Mouse (Mus musculus): ENCODE data around the gene Nsun7. TPM values are rescaled to one million over a fixed set of nuclear protein-coding genes. Genes with fewer than 3 reads are reported as not detected.

Gene Nsun7
- 0.31 and 0.72 TPM in 2 replicates for polyA plus RNA-seq (2016; fragmentation: Nextera tagmentation; extraction: Ambion mirVana)

- H3K9me3 ChIP-seq = no peaks in the 10 kb centered on the region
- peaks cover 20% of the 10 kb centered on the region for H3K27me3 ChIP-seq (ENCODE audit: insufficient read depth, poor library complexity, severe bottlenecking)
- 1% methylated on average over 44 of the region's 44 CpGs for WGBS
- H3K4me3 ChIP-seq = peak within 1 kb of the TSS; percentile 80
- 0 out of 2 replicates have a peak, but pooled peaks cover 9% of the 10 kb centered on the region for H3K4me1 ChIP-seq (replicated peaks)
- H3K27ac ChIP-seq = peak within 1 kb of the TSS; percentile 89
- H3K36me3 ChIP-seq = no peaks in the 10 kb centered on the region
- DNase-seq (ENCODE audit: low spot score) = peak; percentile 81
These were observed at the start of gene Nsun7 for GRCm38 (mm10) chr5:66259756-66260448. Nsun7 (plus strand) TSS chr5:66259897.

DNA sequence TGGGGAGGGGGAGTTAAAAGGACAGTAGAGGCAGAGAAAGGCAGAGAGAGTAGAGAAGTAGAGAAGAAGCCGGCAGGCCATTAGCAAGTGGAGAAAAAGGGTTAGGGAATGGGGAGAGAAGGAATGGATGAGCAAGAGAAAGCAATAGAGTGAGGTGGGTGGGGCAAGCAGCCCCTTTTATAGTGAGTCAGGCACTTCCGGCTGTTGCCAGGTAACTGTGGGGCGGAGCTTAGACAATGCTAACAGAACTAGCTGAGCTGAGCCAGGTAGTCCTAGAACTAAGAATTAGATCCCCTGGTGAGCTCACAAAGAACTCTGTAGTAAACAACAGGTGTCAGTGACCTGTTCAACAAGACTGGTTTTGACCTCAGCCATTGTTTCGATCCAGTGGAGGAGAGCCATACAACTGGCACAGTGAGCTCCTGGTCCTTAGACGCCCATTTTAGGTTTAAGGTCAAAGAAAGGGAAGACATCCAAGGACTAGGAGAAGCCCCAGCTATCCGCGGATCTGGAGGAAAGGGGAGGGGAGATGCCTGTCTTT is 45.2 kb upstream of the Nsun7 start:
- peaks cover 17% of the 10 kb centered on the region for H3K4me1 ChIP-seq (replicated peaks)
- H3K4me3 ChIP-seq = no peak overlapping the region
- DNase-seq (ENCODE audit: low spot score) = no peak
- H3K27ac ChIP-seq = no peak overlapping the region
- 52% methylated on average over 7 of the region's 7 CpGs for WGBS
- no peaks in the 10 kb centered on the region for H3K27me3 ChIP-seq (ENCODE audit: insufficient read depth, poor library complexity, severe bottlenecking)
- H3K9me3 ChIP-seq = no peaks in the 10 kb centered on the region
- H3K36me3 ChIP-seq = no peaks in the 10 kb centered on the region

DNA sequence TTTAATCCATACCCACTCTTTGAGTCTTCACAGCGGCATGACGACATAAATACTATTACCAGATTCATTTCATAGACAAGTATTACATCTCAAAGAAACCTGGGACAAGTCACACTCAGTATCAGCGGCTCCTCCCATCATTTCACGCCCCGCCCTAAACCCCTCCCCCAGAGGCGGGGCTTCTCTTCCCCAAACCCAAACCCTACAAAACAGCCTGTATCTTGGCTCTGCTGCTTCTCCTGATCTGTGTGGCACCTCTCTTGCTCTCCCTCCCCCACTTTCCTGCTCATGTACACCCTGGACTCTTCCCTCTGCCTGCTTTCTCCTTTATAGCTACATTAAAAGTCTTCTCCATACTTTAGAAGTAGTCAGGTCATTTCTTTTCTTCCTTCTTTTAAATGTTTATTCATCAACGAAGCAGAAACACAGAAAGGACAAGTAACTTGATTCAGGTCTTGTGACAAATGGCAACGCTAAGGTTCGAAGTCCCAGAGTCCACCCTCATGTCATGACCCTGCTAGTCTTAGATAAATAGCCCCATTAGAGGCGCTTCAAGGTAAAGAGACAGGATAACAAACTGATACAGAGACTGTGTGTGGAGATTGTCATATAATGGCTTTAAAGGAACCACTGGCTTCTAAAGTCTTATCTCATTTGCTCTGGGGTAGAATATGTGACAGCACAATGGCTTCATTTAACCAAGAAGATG is 44.0 kb upstream of the Nsun7 start:
- WGBS = 70% methylated on average over 10 of the region's 10 CpGs

GRCm38 (mm10) chr5:66219692-66220091 is 40.0 kb upstream of the Nsun7 start:
- DNase-seq (ENCODE audit: low spot score) = no peak
- H3K4me3 ChIP-seq = no peak overlapping the region
- no peak overlapping the region for H3K27ac ChIP-seq
- no peaks in the 10 kb centered on the region for H3K27me3 ChIP-seq (ENCODE audit: insufficient read depth, poor library complexity, severe bottlenecking)
- no peaks in the 10 kb centered on the region for H3K36me3 ChIP-seq
- peaks cover 11% of the 10 kb centered on the region for H3K4me1 ChIP-seq (replicated peaks)
- no peaks in the 10 kb centered on the region for H3K9me3 ChIP-seq
- 76% methylated on average over 6 of the region's 6 CpGs for WGBS

More for the DNA sequence above, 44.0 kb upstream of the Nsun7 start:
- no peak overlapping the region for H3K27ac ChIP-seq
- H3K4me3 ChIP-seq = no peak overlapping the region
- H3K27me3 ChIP-seq (ENCODE audit: insufficient read depth, poor library complexity, severe bottlenecking) = no peaks in the 10 kb centered on the region
- peaks cover 17% of the 10 kb centered on the region for H3K4me1 ChIP-seq (replicated peaks)
- H3K36me3 ChIP-seq = no peaks in the 10 kb centered on the region
- DNase-seq (ENCODE audit: low spot score) = no peak
- H3K9me3 ChIP-seq = no peaks in the 10 kb centered on the region

- Histone ChIP-seq H3K27ac (no peak overlapping the region), H3K36me3 (no peaks in the 10 kb centered on the region), H3K4me1 (replicated peaks) (peaks cover 10% of the 10 kb centered on the region), H3K4me3 (no peak overlapping the region), H3K27me3 (ENCODE audit: insufficient read depth, poor library complexity, severe bottlenecking) (no peaks in the 10 kb centered on the region), H3K9me3 (no peaks in the 10 kb centered on the region)
- 77% methylated on average over 9 of the region's 9 CpGs for WGBS
- no peak for DNase-seq (ENCODE audit: low spot score)
These were observed 39.1 kb upstream of the Nsun7 start for GRCm38 (mm10) chr5:66220620-66221019.

DNA sequence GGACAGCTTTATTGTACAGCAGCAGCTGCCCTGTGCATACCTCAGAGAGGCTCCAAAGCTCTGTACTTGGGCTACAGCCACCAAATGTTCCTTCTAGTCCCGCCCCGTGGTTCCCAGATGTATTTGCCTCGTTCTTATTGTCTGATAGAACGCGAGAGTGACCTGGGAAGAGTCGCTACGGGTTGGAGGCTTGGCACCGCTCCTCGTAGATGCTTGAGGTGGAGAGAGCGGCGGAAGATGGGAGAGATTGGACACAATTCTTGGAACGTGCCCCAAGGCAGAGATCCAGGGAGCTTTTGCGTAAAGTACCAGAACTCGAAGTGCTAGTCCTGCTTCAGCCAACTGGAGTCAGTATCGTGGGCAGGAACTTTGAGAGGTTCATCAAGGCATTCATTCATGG is 36.8 kb upstream of the Nsun7 start:
- 92% methylated on average over 15 of the region's 15 CpGs for WGBS
- Histone ChIP-seq H3K36me3 (no peaks in the 10 kb centered on the region), H3K4me3 (no peak overlapping the region), H3K4me1 (replicated peaks) (peaks cover 10% of the 10 kb centered on the region), H3K9me3 (no peaks in the 10 kb centered on the region), H3K27ac (no peak overlapping the region), H3K27me3 (ENCODE audit: insufficient read depth, poor library complexity, severe bottlenecking) (no peaks in the 10 kb centered on the region)
- DNase-seq (ENCODE audit: low spot score) = no peak

DNA sequence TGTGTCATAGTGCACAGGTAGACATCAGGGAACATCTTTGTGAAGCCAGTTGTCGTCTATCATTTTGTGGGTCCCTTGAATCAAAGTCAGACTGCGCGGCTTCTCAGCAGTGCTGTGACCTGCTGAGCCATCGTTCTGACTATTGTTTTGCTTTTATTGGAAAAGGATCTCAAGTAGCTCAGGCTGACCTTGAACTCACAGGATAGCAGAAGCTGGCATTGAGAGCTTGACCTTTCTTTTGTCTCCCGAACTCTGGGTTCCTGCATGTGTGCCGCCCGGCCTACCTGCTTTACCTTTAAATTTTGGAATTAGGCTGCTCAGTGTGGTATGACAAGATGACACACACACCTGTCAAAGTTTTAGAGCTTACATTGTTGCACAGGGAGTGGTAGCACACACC is 33.2 kb upstream of the Nsun7 start:
- no peak overlapping the region for H3K4me3 ChIP-seq
- H3K27ac ChIP-seq = no peak overlapping the region
- H3K36me3 ChIP-seq = no peaks in the 10 kb centered on the region
- H3K4me1 ChIP-seq (replicated peaks) = no peaks in the 10 kb centered on the region
- 92% methylated on average over 7 of the region's 7 CpGs for WGBS
- no peak for DNase-seq (ENCODE audit: low spot score)
- H3K27me3 ChIP-seq (ENCODE audit: insufficient read depth, poor library complexity, severe bottlenecking) = no peaks in the 10 kb centered on the region
- no peaks in the 10 kb centered on the region for H3K9me3 ChIP-seq

DNA sequence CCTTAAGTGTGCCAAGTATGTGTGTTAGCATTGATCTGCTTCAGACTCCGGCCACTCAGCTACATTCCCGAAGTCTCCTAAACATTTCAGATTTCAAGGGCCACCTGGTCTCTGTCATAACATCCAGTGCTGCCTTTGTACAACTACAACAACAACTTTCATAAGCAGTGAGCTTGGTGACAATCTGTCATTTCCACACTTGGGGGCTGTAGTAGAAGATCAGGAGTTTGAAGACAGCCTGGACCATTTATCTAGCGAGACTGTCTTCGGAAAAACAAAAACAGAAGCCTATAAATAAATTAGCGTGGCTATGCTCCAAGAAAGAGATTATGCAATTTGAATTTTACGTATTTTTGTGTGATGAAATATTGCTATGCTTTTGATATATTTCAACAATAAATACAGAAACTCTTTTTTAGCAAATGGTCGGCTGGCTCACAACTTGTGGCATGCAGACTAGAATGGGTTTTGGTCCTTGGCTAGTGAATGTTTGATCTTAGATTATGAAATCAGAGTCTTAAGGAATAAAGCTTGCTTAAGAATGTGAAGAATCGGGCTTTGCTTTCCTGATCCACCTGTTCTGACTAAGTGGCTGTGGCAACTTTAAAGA is 27.9 kb upstream of the Nsun7 start:
- H3K4me1 ChIP-seq (replicated peaks) = no peaks in the 10 kb centered on the region
- H3K27ac ChIP-seq = no peak overlapping the region
- no peak overlapping the region for H3K4me3 ChIP-seq
- 90% methylated on average over 8 of the region's 8 CpGs for WGBS
- peaks cover 5% of the 10 kb centered on the region; the same call in 1 of the 2 replicates for H3K9me3 ChIP-seq
- no peaks in the 10 kb centered on the region for H3K36me3 ChIP-seq
- no peak for DNase-seq (ENCODE audit: low spot score)
- no peaks in the 10 kb centered on the region for H3K27me3 ChIP-seq (ENCODE audit: insufficient read depth, poor library complexity, severe bottlenecking)

DNA sequence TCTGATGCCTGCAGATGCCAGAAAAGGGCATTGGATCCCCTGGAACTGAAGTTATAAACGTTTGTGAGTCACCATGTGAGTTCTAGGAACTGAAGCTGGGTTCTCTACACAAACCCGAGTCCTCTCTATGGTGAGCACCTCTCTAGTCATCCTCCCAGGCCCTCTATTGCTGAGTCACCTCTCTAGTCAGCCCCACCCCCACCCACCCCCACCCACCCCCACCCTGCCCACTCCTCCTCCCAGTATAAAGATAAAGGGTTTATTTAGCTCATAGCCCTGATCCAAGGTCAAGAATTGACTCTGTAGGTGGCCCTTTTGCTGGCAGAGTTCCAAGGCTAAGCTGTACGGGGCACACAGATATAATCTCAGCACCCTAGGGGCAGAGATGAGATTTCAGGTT is 27.2 kb upstream of the Nsun7 start:
- no peak for DNase-seq (ENCODE audit: low spot score)
- WGBS = 65% methylated on average over 3 of the region's 3 CpGs

DNA sequence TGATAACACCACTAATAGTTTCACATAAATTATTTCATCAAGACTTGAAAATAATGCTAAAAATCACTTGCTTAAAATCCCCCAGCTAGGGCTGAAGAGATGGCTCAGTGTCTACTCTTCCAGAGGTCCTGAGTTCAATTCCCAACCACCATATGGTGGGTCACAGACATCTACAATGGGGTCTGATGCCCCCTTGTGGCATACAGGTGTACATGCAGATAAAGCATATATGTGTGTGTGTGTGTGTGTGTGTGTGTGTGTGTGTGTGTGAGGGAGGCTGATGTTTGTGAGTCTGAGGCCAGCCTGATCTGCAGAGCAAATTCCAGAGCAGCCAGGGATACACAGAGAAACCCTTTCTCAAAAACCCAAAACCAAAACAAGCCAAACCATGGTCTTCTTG is 17.8 kb upstream of the Nsun7 start:
- H3K4me1 ChIP-seq (replicated peaks) = peaks cover 10% of the 10 kb centered on the region
- no peaks in the 10 kb centered on the region for H3K9me3 ChIP-seq
- H3K36me3 ChIP-seq = no peaks in the 10 kb centered on the region
- no peaks in the 10 kb centered on the region for H3K27me3 ChIP-seq (ENCODE audit: insufficient read depth, poor library complexity, severe bottlenecking)
- DNase-seq (ENCODE audit: low spot score) = no peak
- no peak overlapping the region for H3K27ac ChIP-seq
- no peak overlapping the region for H3K4me3 ChIP-seq

More for the DNA sequence above, 27.2 kb upstream of the Nsun7 start:
- Histone ChIP-seq H3K4me1 (replicated peaks) (no peaks in the 10 kb centered on the region), H3K36me3 (no peaks in the 10 kb centered on the region), H3K27me3 (ENCODE audit: insufficient read depth, poor library complexity, severe bottlenecking) (no peaks in the 10 kb centered on the region), H3K27ac (no peak overlapping the region), H3K4me3 (no peak overlapping the region), H3K9me3 (peaks cover 5% of the 10 kb centered on the region; the same call in 1 of the 2 replicates)

DNA sequence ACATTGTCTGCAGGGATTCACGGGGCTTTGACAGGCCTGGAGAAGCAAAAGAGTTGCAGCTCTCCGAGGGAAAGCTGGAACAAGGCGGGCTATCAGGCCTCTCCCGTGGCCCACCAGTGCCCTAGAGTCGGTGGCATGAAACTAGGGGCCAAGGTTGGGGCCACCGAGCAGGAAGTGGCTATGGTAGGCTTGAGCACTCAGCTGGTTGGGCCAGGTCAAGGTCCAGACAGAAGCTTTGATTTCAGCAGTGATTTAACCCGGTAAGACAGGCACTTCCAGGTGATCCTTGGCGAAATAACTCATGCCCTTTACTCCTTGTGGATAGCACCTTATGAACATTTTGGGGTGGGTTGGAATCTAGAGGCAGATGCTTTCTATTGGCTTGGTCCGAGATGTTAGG is 16.2 kb upstream of the Nsun7 start:
- Histone ChIP-seq H3K27me3 (ENCODE audit: insufficient read depth, poor library complexity, severe bottlenecking) (no peaks in the 10 kb centered on the region), H3K36me3 (no peaks in the 10 kb centered on the region), H3K4me1 (replicated peaks) (peaks cover 10% of the 10 kb centered on the region), H3K9me3 (no peaks in the 10 kb centered on the region), H3K4me3 (no peak overlapping the region), H3K27ac (no peak overlapping the region)
- WGBS = 88% methylated on average over 9 of the region's 9 CpGs
- DNase-seq (ENCODE audit: low spot score) = no peak

- peak; percentile 14 for DNase-seq (ENCODE audit: low spot score)
- H3K9me3 ChIP-seq = no peaks in the 10 kb centered on the region
- 49% methylated on average over 6 of the region's 6 CpGs for WGBS
- peak overlapping the region; percentile 66; the same call in 1 of the 2 replicates for H3K27ac ChIP-seq
- H3K36me3 ChIP-seq = no peaks in the 10 kb centered on the region
- no peak overlapping the region for H3K4me3 ChIP-seq
- H3K4me1 ChIP-seq (replicated peaks) = peaks cover 10% of the 10 kb centered on the region
- H3K27me3 ChIP-seq (ENCODE audit: insufficient read depth, poor library complexity, severe bottlenecking) = no peaks in the 10 kb centered on the region
These were observed 15.5 kb upstream of the Nsun7 start for GRCm38 (mm10) chr5:66244043-66244660.
